Mouse (Mus musculus) embryonic fibroblast, embryonic 13.5 days (primary cell): ENCODE data around the gene Elmo1.

ENCODE experiments used
- CTCF ChIP-seq: IDR thresholded peaks from 2 replicates; pipeline ENCODE4 v1.5.1; 2011; ENCODE audit warnings: mild to moderate bottlenecking, control low read depth, low read length, moderate library complexity, borderline replicate concordance; ENCODE audit not compliant: insufficient read depth
- POLR2A ChIP-seq: IDR thresholded peaks from 2 replicates; pipeline ENCODE4 v1.6.1; 2011; ENCODE audit warnings: low read depth, mild to moderate bottlenecking, control low read depth, low read length, moderate library complexity

DNA sequence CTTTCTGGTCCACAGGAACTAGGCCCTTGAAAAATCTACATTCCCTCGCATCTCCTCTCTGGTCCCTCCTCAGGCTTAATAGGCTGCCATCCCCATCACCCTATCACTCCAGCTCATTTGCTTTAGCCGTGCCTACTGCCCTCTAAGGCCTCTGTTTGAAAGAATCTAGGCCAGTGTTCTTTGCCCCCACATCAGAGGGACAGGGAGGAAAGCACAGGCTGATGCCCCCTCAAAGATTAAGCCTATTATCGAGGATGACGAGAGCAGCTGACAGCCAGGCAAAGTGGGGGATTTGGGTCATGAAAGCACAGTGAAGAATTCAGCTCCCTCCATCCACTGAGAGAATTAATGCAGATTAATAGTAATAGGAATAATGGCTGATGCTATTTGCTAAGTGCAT is 495.5 kb downstream of the Elmo1 start:
- TF ChIP-seq POLR2A (no peak), CTCF (no peak)
